Mouse (Mus musculus): ENCODE results near the gene Hdac7.

GRCm38 (mm10) chr15:97821983-97822363, 22.3 kb downstream of the Hdac7 start:
- TF ChIP-seq CTCF (IDR thresholded peaks at IDR 0.05; ENCODE audit: low read depth) (no peak), EP300 (IDR thresholded peaks at IDR 0.05; ENCODE audit: low read depth) (no peak)

Measured in liver, embryonic 14.5 days (tissue).